Mouse (Mus musculus): ENCODE results near the gene Cftr.

DNA sequence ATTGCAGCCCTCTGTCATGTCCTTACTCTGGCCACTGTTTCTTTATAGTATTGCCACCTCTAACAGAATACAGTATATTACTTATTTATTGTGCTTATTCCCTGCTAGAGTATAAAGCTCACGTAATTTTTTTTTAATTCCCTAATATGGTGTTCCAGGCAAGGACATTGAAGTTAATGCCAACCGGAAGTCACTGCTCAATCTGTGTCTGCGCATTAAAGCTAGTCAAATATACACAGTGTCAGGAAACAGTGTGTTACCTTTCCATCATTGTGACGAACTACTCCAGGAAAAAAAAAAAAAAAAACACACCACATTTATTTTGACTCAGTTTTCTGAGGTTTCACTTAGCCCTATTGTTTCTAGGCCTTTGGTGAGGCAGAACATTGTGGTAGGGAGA, 42.4 kb upstream of the Cftr start:
- TF ChIP-seq CTCF (IDR thresholded peaks at IDR 0.05; ENCODE audit: control insufficient read depth, insufficient read depth, low read length) (no peak), POLR2A (IDR thresholded peaks at IDR 0.05; ENCODE audit: borderline replicate concordance, control insufficient read depth, low read depth, low read length) (no peak)

Data from bone marrow, adult 2 months (tissue).